Comparison of ENCODE assay signal across 9 mouse cellular contexts in genomic region chr9:44108269-44109055, GRCm38 (mm10). TPM values are rescaled to one million over a fixed set of nuclear protein-coding genes. Genes with fewer than 3 reads are reported as not detected.
DNase-seq lines count a peak whose midpoint lies in the region; ATAC-seq and TF ChIP-seq lines count a peak whose summit lies in the region.
"Had no signal": no experiment of that assay in that cellular context is flagged by ENCODE, and none has a peak within 500 bp of the region (broad histone marks: within the 10 kb centered on the region; RNA-seq: fewer than 3 reads in every experiment).

No protein-coding gene starts in this region.

- H3K27me3 ChIP-seq in lung, embryonic 15.5 days: no peaks in the 10 kb centered on the region
- H3K27me3 ChIP-seq in hindbrain, postnatal 0 days (ENCODE audit: insufficient read depth, low read length): no peaks in the 10 kb centered on the region
- no peaks in the 10 kb centered on the region for H3K27me3 ChIP-seq in neural tube, embryonic 12.5 days (replicated peaks)

- H3K9ac ChIP-seq in lung, embryonic 15.5 days: peak overlapping the region; percentile 27; the same call in 1 of the 2 replicates
- H3K9ac ChIP-seq in hindbrain, postnatal 0 days (replicated peaks; ENCODE audit: low read length): peak overlapping the region; percentile 9; the same call in 1 of the 2 replicates
- H3K9ac ChIP-seq in neural tube, embryonic 12.5 days: no peak overlapping the region

- H3K4me2 ChIP-seq in lung, embryonic 15.5 days: peak overlapping the region; percentile 52
- peak overlapping the region; percentile 44 for H3K4me2 ChIP-seq in hindbrain, postnatal 0 days (ENCODE audit: low read depth, low read length)
- peak overlapping the region; percentile 44 for H3K4me2 ChIP-seq in neural tube, embryonic 12.5 days (replicated peaks)

- DNase-seq in cerebellum, postnatal 10 days: peak; percentile 44 to 50
- no peak for DNase-seq in cerebellum, postnatal 4 days (ENCODE audit: low spot score in 2 of 2)
- no peak for DNase-seq in lung, postnatal 25 days (ENCODE audit: low spot score)
- no peak for DNase-seq in hindbrain, postnatal 0 days (ENCODE audit: low spot score)
- DNase-seq in layer of hippocampus, postnatal 10 days (ENCODE audit: low spot score in 2 of 2): no peak
- DNase-seq in retina, postnatal 1 day: no peak

- 75% methylated on average over 31 of the region's 31 CpGs for WGBS in lung, embryonic 15.5 days
- 71% methylated on average over 31 of the region's 31 CpGs for WGBS in hindbrain, postnatal 0 days
- 81% methylated on average over 31 of the region's 31 CpGs for WGBS in neural tube, embryonic 12.5 days

- ATAC-seq in lung, embryonic 15.5 days (ENCODE audit: borderline replicate concordance, extremely low read depth, low FRiP score, low TSS enrichment): no peak
- ATAC-seq in hindbrain, postnatal 0 days: no peak
- no peak for ATAC-seq in neural tube, embryonic 12.5 days (ENCODE audit: low FRiP score, low read depth)
- ATAC-seq: activated CD4-positive, CD25-positive, alpha-beta regulatory T cell, adult 4 months had no signal

- peak overlapping the region; percentile 81 for H3K27ac ChIP-seq in lung, embryonic 15.5 days
- H3K27ac ChIP-seq in hindbrain, postnatal 0 days: peak overlapping the region; percentile 78; the same call in 1 of the 2 replicates
- no peak overlapping the region for H3K27ac ChIP-seq in neural tube, embryonic 12.5 days

- TF ChIP-seq CTCF in hindbrain, postnatal 0 days (IDR thresholded peaks at IDR 0.05; ENCODE audit: low read depth): no peak

- H3K36me3 ChIP-seq in lung, embryonic 15.5 days: peaks cover 16% of the 10 kb centered on the region
- no peaks in the 10 kb centered on the region for H3K36me3 ChIP-seq in hindbrain, postnatal 0 days (ENCODE audit: insufficient read depth, low read length)
- H3K36me3 ChIP-seq in neural tube, embryonic 12.5 days: peaks cover 18% of the 10 kb centered on the region

- no peaks in the 10 kb centered on the region for H3K9me3 ChIP-seq in lung, embryonic 15.5 days
- no peaks in the 10 kb centered on the region for H3K9me3 ChIP-seq in hindbrain, postnatal 0 days (ENCODE audit: low read length)
- no peaks in the 10 kb centered on the region for H3K9me3 ChIP-seq in neural tube, embryonic 12.5 days

- H3K4me1 ChIP-seq in lung, embryonic 15.5 days: peaks cover 50% of the 10 kb centered on the region
- peaks cover 39% of the 10 kb centered on the region for H3K4me1 ChIP-seq in hindbrain, postnatal 0 days (ENCODE audit: insufficient read depth, low read length)
- H3K4me1 ChIP-seq in neural tube, embryonic 12.5 days: peaks cover 46% of the 10 kb centered on the region

- H3K4me3 ChIP-seq in lung, embryonic 15.5 days: peak overlapping the region; percentile 22; the same call in 1 of the 2 replicates
- 0 out of 2 replicates have a peak overlapping the region, but pooled peaks have one; percentile 13 for H3K4me3 ChIP-seq in hindbrain, postnatal 0 days (ENCODE audit: low read length)
- H3K4me3 ChIP-seq in neural tube, embryonic 12.5 days: no peak overlapping the region

RNA-seq across cellular contexts. Expression of gene C1qtnf5, which starts 1.4 kb away (rescaled TPM):
- 6.3 and 6.5 TPM in 2 replicates for polyA plus RNA-seq in lung, embryonic 15.5 days (2015; fragmentation: Nextera tagmentation; extraction: Ambion mirVana)
- total RNA-seq in hindbrain, postnatal 0 days (2014; rRNA removed): 36.7 and 39.5 TPM in 2 replicates
- polyA plus RNA-seq in hindbrain, postnatal 0 days (2015; fragmentation: Nextera tagmentation; extraction: Ambion mirVana): 12.3 and 12.8 TPM in 2 replicates
- polyA plus RNA-seq in neural tube, embryonic 12.5 days (2016; fragmentation: Nextera tagmentation; extraction: Ambion mirVana): 0.43 and 0.74 TPM in 2 replicates
- total RNA-seq in layer of hippocampus, postnatal 10 days (2021): 10 to 100 TPM; 16.0 to 17.6 TPM
- polyA plus RNA-seq: activated CD4-positive, CD25-positive, alpha-beta regulatory T cell, adult 4 months had no signal

RNA-seq across cellular contexts. Expression of gene Gm49380, which starts 4.8 kb away (rescaled TPM):
- polyA plus RNA-seq in lung, embryonic 15.5 days (2015; fragmentation: Nextera tagmentation; extraction: Ambion mirVana): 0.17 and 0.21 TPM in 2 replicates
- not detected in 2 replicates for total RNA-seq in hindbrain, postnatal 0 days (2014; rRNA removed)
- polyA plus RNA-seq in hindbrain, postnatal 0 days (2015; fragmentation: Nextera tagmentation; extraction: Ambion mirVana): 0.21 TPM in 1 of 2 replicates, not detected in the other
- 0.18 and 0.51 TPM in 2 replicates for polyA plus RNA-seq in neural tube, embryonic 12.5 days (2016; fragmentation: Nextera tagmentation; extraction: Ambion mirVana)
- under 1 TPM in 1 of 2 experiments, not detected in 1; 0.43 TPM for total RNA-seq in layer of hippocampus, postnatal 10 days (2021)
- polyA plus RNA-seq: activated CD4-positive, CD25-positive, alpha-beta regulatory T cell, adult 4 months had no signal

RNA-seq across cellular contexts. Expression of gene Rnf26, which starts 4.9 kb away (rescaled TPM):
- polyA plus RNA-seq in lung, embryonic 15.5 days (2015; fragmentation: Nextera tagmentation; extraction: Ambion mirVana): 69.9 and 71.4 TPM in 2 replicates
- 17.5 and 24.3 TPM in 2 replicates for total RNA-seq in hindbrain, postnatal 0 days (2014; rRNA removed)
- 38.0 and 41.1 TPM in 2 replicates for polyA plus RNA-seq in hindbrain, postnatal 0 days (2015; fragmentation: Nextera tagmentation; extraction: Ambion mirVana)
- 57.4 and 59.2 TPM in 2 replicates for polyA plus RNA-seq in neural tube, embryonic 12.5 days (2016; fragmentation: Nextera tagmentation; extraction: Ambion mirVana)
- 10 to 100 TPM; 30.5 to 30.6 TPM for total RNA-seq in layer of hippocampus, postnatal 10 days (2021)

RNA-seq across cellular contexts. Expression of gene Mfrp, which starts 6.9 kb away (rescaled TPM):
- 0.14 and 0.28 TPM in 2 replicates for polyA plus RNA-seq in lung, embryonic 15.5 days (2015; fragmentation: Nextera tagmentation; extraction: Ambion mirVana)
- total RNA-seq in hindbrain, postnatal 0 days (2014; rRNA removed): 2.8 and 4.0 TPM in 2 replicates
- polyA plus RNA-seq in hindbrain, postnatal 0 days (2015; fragmentation: Nextera tagmentation; extraction: Ambion mirVana): 0.24 and 0.50 TPM in 2 replicates
- 0.18 TPM in 1 of 2 replicates, not detected in the other for polyA plus RNA-seq in neural tube, embryonic 12.5 days (2016; fragmentation: Nextera tagmentation; extraction: Ambion mirVana)
- total RNA-seq in layer of hippocampus, postnatal 10 days (2021): 1 to 10 TPM in 1 of 2 experiments, not detected in 1; 2.4 TPM
- polyA plus RNA-seq: activated CD4-positive, CD25-positive, alpha-beta regulatory T cell, adult 4 months had no signal

RNA-seq across cellular contexts. Expression of gene Mcam, which starts 25.8 kb away (rescaled TPM):
- 86.2 and 92.9 TPM in 2 replicates for polyA plus RNA-seq in lung, embryonic 15.5 days (2015; fragmentation: Nextera tagmentation; extraction: Ambion mirVana)
- total RNA-seq in hindbrain, postnatal 0 days (2014; rRNA removed): 23.7 and 29.5 TPM in 2 replicates
- 8.0 and 9.0 TPM in 2 replicates for polyA plus RNA-seq in hindbrain, postnatal 0 days (2015; fragmentation: Nextera tagmentation; extraction: Ambion mirVana)
- 19.2 and 19.4 TPM in 2 replicates for polyA plus RNA-seq in neural tube, embryonic 12.5 days (2016; fragmentation: Nextera tagmentation; extraction: Ambion mirVana)
- 10 to 100 TPM; 18.8 to 21.8 TPM for total RNA-seq in layer of hippocampus, postnatal 10 days (2021)

Comparison
In these comparisons a context has a peak if more than half of its experiments do, and no peak if none do; other contexts are left out.
1. DNase-seq: peak in cerebellum, postnatal 10 days (2 of 2); none in cerebellum, postnatal 4 days (0 of 2), lung, postnatal 25 days (single experiment), hindbrain, postnatal 0 days (single experiment), layer of hippocampus, postnatal 10 days (0 of 2) and retina, postnatal 1 day (single experiment).
2. Peak in every context shown above with its lines, with median percentiles within 50 percentile points of each other: H3K4me2 ChIP-seq.